Mouse (Mus musculus): ENCODE results near the gene Ccdc88c. TPM values are rescaled to one million over a fixed set of nuclear protein-coding genes. Genes with fewer than 3 reads are reported as not detected.
A peak's percentile ranks its signal among the peaks of the same experiment; 100 is the strongest.

Ccdc88c gene
- polyA plus RNA-seq, 1 experiment from 2014 or later, result 11.1 TPM

DNA sequence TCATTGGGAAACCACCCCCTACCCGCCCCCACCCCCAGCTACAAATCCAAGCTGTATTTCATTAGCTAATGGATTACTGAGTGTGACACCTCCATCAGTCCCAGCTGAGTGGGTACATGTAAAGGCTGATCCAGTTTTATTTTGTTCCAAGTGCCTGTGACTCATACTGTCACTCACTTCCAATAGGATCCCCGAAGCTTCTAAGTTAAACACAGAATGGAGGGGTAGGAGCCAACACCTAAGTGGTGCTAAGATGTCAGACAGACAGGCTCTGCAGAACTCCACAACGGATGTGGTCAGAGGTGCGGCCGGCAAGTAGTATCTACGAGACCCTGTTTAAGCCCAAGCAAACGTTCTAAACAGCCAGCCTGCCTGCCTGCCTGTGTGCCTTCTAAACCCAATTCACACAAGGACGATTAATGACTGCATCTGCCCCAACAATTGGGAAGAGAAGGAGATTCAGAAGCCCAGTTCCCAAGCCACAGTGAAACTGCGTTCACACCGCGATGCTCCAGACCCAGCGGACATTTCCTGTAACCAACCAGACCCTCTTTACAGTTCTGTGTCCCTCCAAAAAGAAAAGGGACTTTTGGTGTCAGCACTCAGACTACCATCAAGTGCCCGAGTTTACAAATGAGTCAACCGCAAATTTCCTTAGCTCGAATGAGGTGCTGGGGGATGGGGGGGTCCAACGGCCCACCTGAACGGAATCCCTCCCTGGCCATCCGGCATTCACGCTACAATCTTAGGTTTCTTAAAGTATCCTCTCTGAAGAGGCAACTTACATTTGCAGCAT, 1.2 kb downstream of the Ccdc88c start:
- Histone ChIP-seq H3K9ac (ENCODE audit: low read length) (peak overlapping the region; percentile 85), H3K4me1 (ENCODE audit: control insufficient read depth, insufficient read depth, low read length) (peaks cover 16% of the 10 kb centered on the region; the same call in 1 of the 2 replicates), H3K27ac (ENCODE audit: low read length) (peak overlapping the region; percentile 91), H3K4me2 (ENCODE audit: low read depth, low read length) (peak overlapping the region; percentile 86), H3K27me3 (ENCODE audit: control insufficient read depth, insufficient read depth, low read length) (no peaks in the 10 kb centered on the region), H3K9me3 (replicated peaks; ENCODE audit: control insufficient read depth, low read length) (no peaks in the 10 kb centered on the region), H3K36me3 (ENCODE audit: control insufficient read depth, insufficient read depth, low read length) (no peaks in the 10 kb centered on the region), H3K4me3 (replicated peaks; ENCODE audit: low read length) (peak overlapping the region; percentile 73)
- no peak for ATAC-seq (ENCODE audit: insufficient read depth, low FRiP score)
- 4% methylated on average over 19 of the region's 19 CpGs for WGBS

DNA sequence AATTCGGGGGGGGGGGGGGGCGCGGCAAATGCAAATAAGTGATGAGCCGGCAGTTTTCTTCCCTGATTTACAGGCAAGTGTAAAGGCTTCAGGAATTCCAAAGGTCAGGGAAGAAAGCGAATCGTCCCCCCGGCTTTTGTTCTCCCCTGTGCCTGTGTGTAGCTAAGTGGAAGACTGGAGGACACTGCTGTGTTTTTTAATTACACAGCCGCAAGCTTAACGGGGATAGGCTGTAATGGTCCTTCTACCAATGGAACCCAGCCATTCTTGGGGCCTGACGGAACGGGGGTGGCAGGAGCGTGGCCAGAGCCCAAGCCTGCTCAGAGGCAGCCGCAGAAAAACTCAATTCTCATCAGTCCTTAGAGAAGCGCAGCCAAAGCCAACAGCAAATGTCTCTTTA, 1.9 kb downstream of the Ccdc88c start:
- Histone ChIP-seq H3K4me2 (ENCODE audit: low read depth, low read length) (peak overlapping the region; percentile 86), H3K4me3 (replicated peaks; ENCODE audit: low read length) (peak overlapping the region; percentile 73), H3K4me1 (ENCODE audit: control insufficient read depth, insufficient read depth, low read length) (peaks cover 16% of the 10 kb centered on the region; the same call in 1 of the 2 replicates), H3K9me3 (replicated peaks; ENCODE audit: control insufficient read depth, low read length) (no peaks in the 10 kb centered on the region), H3K27ac (ENCODE audit: low read length) (peak overlapping the region; percentile 91), H3K9ac (ENCODE audit: low read length) (peak overlapping the region; percentile 61), H3K36me3 (ENCODE audit: control insufficient read depth, insufficient read depth, low read length) (no peaks in the 10 kb centered on the region), H3K27me3 (ENCODE audit: control insufficient read depth, insufficient read depth, low read length) (no peaks in the 10 kb centered on the region)
- WGBS, result 14% methylated on average over 14 of the region's 14 CpGs
- ATAC-seq (ENCODE audit: insufficient read depth, low FRiP score), result no peak

DNA sequence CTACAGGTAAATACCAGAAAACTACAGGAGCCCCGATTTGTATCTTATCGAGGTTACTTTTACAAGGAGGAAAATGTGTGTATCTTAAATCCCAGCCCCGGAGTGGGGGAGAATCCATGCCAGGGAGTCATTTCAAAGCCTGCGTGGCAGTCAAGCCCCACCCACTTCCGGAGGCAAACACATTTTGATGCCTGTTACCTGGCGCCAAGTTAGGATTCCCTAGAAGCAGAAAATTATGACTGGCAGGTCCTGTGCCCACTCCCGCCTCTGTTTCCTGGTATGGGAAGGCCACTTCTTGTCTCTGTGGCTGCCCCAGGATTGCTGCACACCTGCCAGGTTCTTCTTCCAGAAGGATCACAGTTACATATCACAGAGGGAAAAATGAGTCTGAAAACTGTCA, 2.3 kb downstream of the Ccdc88c start:
- H3K27me3 ChIP-seq (ENCODE audit: control insufficient read depth, insufficient read depth, low read length), result no peaks in the 10 kb centered on the region
- H3K9me3 ChIP-seq (replicated peaks; ENCODE audit: control insufficient read depth, low read length), result no peaks in the 10 kb centered on the region
- no peak overlapping the region; the same call in 1 of the 2 replicates for H3K9ac ChIP-seq (ENCODE audit: low read length)
- peaks cover 16% of the 10 kb centered on the region; the same call in 1 of the 2 replicates for H3K4me1 ChIP-seq (ENCODE audit: control insufficient read depth, insufficient read depth, low read length)
- H3K27ac ChIP-seq (ENCODE audit: low read length), result peak overlapping the region; percentile 62; the same call in 1 of the 2 replicates
- peak overlapping the region; percentile 86 for H3K4me2 ChIP-seq (ENCODE audit: low read depth, low read length)
- no peak for ATAC-seq (ENCODE audit: insufficient read depth, low FRiP score)
- 43% methylated on average over 7 of the region's 7 CpGs for WGBS
- H3K36me3 ChIP-seq (ENCODE audit: control insufficient read depth, insufficient read depth, low read length), result no peaks in the 10 kb centered on the region; the same call in 1 of the 2 replicates
- H3K4me3 ChIP-seq (replicated peaks; ENCODE audit: low read length), result peak overlapping the region; percentile 73

DNA sequence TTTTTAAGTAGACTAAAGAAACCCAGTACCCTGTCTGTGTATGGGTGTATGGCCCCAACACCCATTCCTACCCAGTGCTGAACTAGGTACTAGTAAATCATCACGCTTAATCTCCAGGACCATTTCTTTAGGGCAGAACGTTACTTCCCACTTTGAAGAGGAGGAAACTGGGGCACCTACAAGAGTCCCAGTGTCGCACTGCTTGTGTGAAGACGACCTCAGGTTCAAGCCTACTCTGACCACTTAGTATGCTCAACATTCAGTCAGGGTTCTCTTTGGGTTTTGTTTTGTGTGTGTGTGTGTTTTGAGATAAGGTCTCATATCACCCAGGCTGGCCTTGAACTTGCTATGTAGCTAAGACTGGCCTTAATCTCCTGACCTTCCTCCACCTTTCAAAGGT, 2.8 kb downstream of the Ccdc88c start:
- H3K9me3 ChIP-seq (replicated peaks; ENCODE audit: control insufficient read depth, low read length), result no peaks in the 10 kb centered on the region
- WGBS, result 67% methylated on average over 4 of the region's 4 CpGs
- no peak overlapping the region for H3K4me3 ChIP-seq (replicated peaks; ENCODE audit: low read length)
- no peak for ATAC-seq (ENCODE audit: insufficient read depth, low FRiP score)
- peaks cover 16% of the 10 kb centered on the region; the same call in 1 of the 2 replicates for H3K4me1 ChIP-seq (ENCODE audit: control insufficient read depth, insufficient read depth, low read length)
- H3K9ac ChIP-seq (ENCODE audit: low read length), result no peak overlapping the region
- H3K4me2 ChIP-seq (ENCODE audit: low read depth, low read length), result peak overlapping the region; percentile 86
- peak overlapping the region; percentile 62 for H3K27ac ChIP-seq (ENCODE audit: low read length)
- no peaks in the 10 kb centered on the region for H3K27me3 ChIP-seq (ENCODE audit: control insufficient read depth, insufficient read depth, low read length)
- H3K36me3 ChIP-seq (ENCODE audit: control insufficient read depth, insufficient read depth, low read length), result no peaks in the 10 kb centered on the region; the same call in 1 of the 2 replicates

DNA sequence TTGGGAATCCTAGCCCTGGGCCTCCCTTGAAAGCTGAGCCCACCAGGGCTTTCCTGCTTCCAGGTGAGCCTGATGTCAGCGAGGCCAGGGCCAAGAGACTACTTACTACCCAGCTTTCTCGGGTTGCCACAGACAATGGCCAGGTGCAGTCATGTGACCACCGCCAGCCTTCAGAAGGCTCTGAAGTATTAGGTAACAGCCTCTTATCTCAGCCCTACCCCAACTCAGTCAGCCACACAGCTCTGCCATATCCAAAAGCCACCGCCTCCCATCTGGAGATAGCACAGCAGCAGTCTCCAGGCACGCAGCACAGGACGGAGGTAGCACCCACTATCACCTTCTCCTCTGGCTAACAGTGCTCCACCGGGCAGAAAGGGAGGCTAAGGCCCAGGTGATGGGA, 3.5 kb downstream of the Ccdc88c start:
- ATAC-seq (ENCODE audit: insufficient read depth, low FRiP score), result peak; percentile 72
- H3K36me3 ChIP-seq (ENCODE audit: control insufficient read depth, insufficient read depth, low read length), result no peaks in the 10 kb centered on the region; the same call in 1 of the 2 replicates
- no peak overlapping the region; the same call in 1 of the 2 replicates for H3K4me3 ChIP-seq (replicated peaks; ENCODE audit: low read length)
- no peaks in the 10 kb centered on the region for H3K9me3 ChIP-seq (replicated peaks; ENCODE audit: control insufficient read depth, low read length)
- H3K27ac ChIP-seq (ENCODE audit: low read length), result peak overlapping the region; percentile 73
- WGBS, result 49% methylated on average over 7 of the region's 7 CpGs
- H3K27me3 ChIP-seq (ENCODE audit: control insufficient read depth, insufficient read depth, low read length), result no peaks in the 10 kb centered on the region
- peak overlapping the region; percentile 44 for H3K9ac ChIP-seq (ENCODE audit: low read length)
- H3K4me1 ChIP-seq (ENCODE audit: control insufficient read depth, insufficient read depth, low read length), result peaks cover 16% of the 10 kb centered on the region; the same call in 1 of the 2 replicates
- H3K4me2 ChIP-seq (ENCODE audit: low read depth, low read length), result peak overlapping the region; percentile 86

DNA sequence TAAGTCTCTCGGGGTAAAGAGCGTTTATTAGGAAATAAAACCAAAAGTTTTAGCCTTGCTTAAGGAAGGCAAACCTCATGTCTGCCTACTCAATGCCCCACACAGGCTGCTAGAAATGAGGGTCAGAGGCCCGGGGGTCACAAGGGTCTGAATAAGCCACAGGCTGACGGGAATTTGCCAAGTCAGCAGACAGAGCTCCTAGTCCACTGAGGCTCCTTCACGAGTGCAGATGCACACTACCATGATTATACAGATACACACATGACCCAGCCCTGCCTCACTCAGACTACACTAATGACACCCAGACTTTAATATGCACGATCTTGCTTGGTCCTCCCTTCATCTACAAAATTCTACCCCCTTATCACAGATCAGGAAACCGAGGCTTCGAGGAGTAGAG, 4.0 kb downstream of the Ccdc88c start:
- H3K4me1 ChIP-seq (ENCODE audit: control insufficient read depth, insufficient read depth, low read length), result peaks cover 16% of the 10 kb centered on the region; the same call in 1 of the 2 replicates
- peak overlapping the region; percentile 73 for H3K27ac ChIP-seq (ENCODE audit: low read length)
- no peak for ATAC-seq (ENCODE audit: insufficient read depth, low FRiP score)
- H3K9me3 ChIP-seq (replicated peaks; ENCODE audit: control insufficient read depth, low read length), result no peaks in the 10 kb centered on the region
- peak overlapping the region; percentile 44 for H3K9ac ChIP-seq (ENCODE audit: low read length)
- H3K27me3 ChIP-seq (ENCODE audit: control insufficient read depth, insufficient read depth, low read length), result no peaks in the 10 kb centered on the region
- WGBS, result 67% methylated on average over 8 of the region's 8 CpGs
- H3K4me3 ChIP-seq (replicated peaks; ENCODE audit: low read length), result no peak overlapping the region
- peak overlapping the region; percentile 32; the same call in 1 of the 2 replicates for H3K4me2 ChIP-seq (ENCODE audit: low read depth, low read length)
- no peaks in the 10 kb centered on the region; the same call in 1 of the 2 replicates for H3K36me3 ChIP-seq (ENCODE audit: control insufficient read depth, insufficient read depth, low read length)

DNA sequence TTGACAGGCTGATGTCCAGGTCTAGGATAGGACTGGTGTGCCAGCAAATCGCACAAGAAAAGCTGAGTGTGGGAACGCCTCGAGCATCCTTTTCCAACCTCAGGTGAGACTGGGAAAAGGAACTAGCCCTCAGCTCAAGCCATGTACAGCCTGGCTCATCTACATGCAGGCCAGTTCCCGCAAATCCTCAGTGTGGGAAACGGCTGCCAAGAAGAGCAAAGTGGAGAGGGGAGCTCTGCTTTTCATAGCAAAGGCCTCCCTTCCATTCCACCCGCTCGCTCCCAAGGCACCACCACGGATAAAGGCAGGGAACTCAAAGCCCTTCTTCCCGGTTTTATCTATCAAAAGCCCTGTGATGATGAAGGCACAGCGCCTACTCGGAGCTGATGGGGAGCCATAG, 5.7 kb downstream of the Ccdc88c start:
- Histone ChIP-seq H3K27me3 (ENCODE audit: control insufficient read depth, insufficient read depth, low read length) (no peaks in the 10 kb centered on the region), H3K4me2 (ENCODE audit: low read depth, low read length) (no peak overlapping the region), H3K36me3 (ENCODE audit: control insufficient read depth, insufficient read depth, low read length) (no peaks in the 10 kb centered on the region; the same call in 1 of the 2 replicates), H3K27ac (ENCODE audit: low read length) (no peak overlapping the region), H3K4me1 (ENCODE audit: control insufficient read depth, insufficient read depth, low read length) (peaks cover 24% of the 10 kb centered on the region), H3K9me3 (replicated peaks; ENCODE audit: control insufficient read depth, low read length) (no peaks in the 10 kb centered on the region), H3K9ac (ENCODE audit: low read length) (no peak overlapping the region), H3K4me3 (replicated peaks; ENCODE audit: low read length) (no peak overlapping the region)
- no peak for ATAC-seq (ENCODE audit: insufficient read depth, low FRiP score)
- 73% methylated on average over 11 of the region's 11 CpGs for WGBS

DNA sequence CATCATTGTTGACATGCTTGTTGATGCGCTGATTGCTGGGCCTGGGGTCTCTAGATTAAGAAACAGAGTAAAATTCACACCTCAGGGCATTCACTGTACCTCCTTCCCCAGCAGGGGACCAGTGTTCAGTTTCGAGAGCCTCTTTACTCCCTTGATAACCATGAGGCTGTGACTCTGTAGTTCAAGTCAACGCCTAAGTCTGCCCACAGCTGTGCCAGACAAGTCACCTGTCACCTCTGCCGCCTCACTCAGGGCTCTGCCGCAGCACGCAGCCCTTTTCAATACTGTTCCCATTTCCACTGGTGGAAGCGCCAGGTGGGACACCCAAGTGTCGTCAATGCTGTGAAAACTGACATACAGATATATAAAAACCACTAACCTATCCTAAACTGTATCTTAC, 6.5 kb downstream of the Ccdc88c start:
- Histone ChIP-seq H3K9ac (ENCODE audit: low read length) (no peak overlapping the region), H3K27me3 (ENCODE audit: control insufficient read depth, insufficient read depth, low read length) (no peaks in the 10 kb centered on the region), H3K4me2 (ENCODE audit: low read depth, low read length) (no peak overlapping the region), H3K4me1 (ENCODE audit: control insufficient read depth, insufficient read depth, low read length) (peaks cover 29% of the 10 kb centered on the region), H3K4me3 (replicated peaks; ENCODE audit: low read length) (no peak overlapping the region), H3K9me3 (replicated peaks; ENCODE audit: control insufficient read depth, low read length) (no peaks in the 10 kb centered on the region), H3K36me3 (ENCODE audit: control insufficient read depth, insufficient read depth, low read length) (no peaks in the 10 kb centered on the region; the same call in 1 of the 2 replicates), H3K27ac (ENCODE audit: low read length) (no peak overlapping the region)
- WGBS, result 92% methylated on average over 8 of the region's 8 CpGs
- ATAC-seq (ENCODE audit: insufficient read depth, low FRiP score), result no peak

DNA sequence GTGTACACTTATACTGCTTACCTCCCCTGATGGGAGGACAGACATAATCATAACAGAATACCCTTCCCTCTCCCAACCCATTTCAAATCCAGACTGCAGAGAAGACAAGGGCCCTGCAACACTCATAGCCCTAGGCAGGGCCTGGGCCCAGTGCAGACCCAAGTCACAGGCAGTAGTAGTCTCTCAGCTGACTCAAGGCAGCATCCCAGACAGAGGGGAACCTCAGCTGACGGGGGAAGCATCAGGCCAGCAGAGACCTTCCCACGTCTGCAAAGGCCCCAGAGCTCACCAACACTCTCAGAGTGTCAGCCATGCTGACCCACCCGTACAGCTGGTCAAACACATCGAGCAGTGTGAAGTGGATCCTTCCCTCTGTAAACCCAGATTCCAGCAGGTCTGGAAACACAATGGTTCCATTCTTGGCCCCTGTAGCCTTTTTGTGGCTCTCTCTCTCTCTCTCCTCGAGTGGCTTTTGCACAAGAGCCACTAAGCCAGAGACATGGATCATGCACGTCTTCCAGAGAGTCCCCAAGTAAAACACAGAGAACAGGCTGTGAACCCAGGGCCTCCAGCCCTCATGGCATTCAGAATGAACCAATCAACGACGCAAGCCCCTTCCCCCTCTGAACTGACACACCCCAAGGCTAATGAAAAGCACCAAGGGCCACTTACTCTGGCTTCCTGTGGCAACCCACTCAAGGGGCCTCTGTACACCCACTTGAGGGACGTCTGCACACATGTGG, 7.2 kb downstream of the Ccdc88c start:
- Histone ChIP-seq H3K4me3 (replicated peaks; ENCODE audit: low read length) (no peak overlapping the region), H3K9me3 (replicated peaks; ENCODE audit: control insufficient read depth, low read length) (no peaks in the 10 kb centered on the region), H3K9ac (ENCODE audit: low read length) (no peak overlapping the region), H3K27me3 (ENCODE audit: control insufficient read depth, insufficient read depth, low read length) (no peaks in the 10 kb centered on the region), H3K27ac (ENCODE audit: low read length) (no peak overlapping the region), H3K36me3 (ENCODE audit: control insufficient read depth, insufficient read depth, low read length) (no peaks in the 10 kb centered on the region; the same call in 1 of the 2 replicates), H3K4me2 (ENCODE audit: low read depth, low read length) (no peak overlapping the region), H3K4me1 (ENCODE audit: control insufficient read depth, insufficient read depth, low read length) (peaks cover 28% of the 10 kb centered on the region)
- no peak for ATAC-seq (ENCODE audit: insufficient read depth, low FRiP score)
- WGBS, result 60% methylated on average over 9 of the region's 9 CpGs
